Mouse (Mus musculus): Measurements from ENCODE around the gene Mical2.

- TF ChIP-seq CTCF (IDR thresholded peaks at IDR 0.05; ENCODE audit: extremely low read depth, insufficient read length, insufficient replicate concordance, low read depth, low read length): no peak
- TF ChIP-seq POLR2A (IDR thresholded peaks at IDR 0.05; ENCODE audit: low read depth, low read length): no peak
These were observed 149.4 kb downstream of the Mical2 start for GRCm38 (mm10) chr7:112375062-112375461.
